Mouse (Mus musculus) spleen, adult 2 months (tissue): ENCODE results near the gene Inhbb. TPM values are rescaled to one million over a fixed set of nuclear protein-coding genes. Genes with fewer than 3 reads are reported as not detected.
A peak's percentile ranks its signal among the peaks of the same experiment; 100 is the strongest.

Experiments used
- DNase-seq, 2 experiments: peaks; one replicate each; pipeline versions ENCODE4 v3.0.0 to v3.0.0-alpha.2; 2012 to 2021; ENCODE audit warnings: low spot score in 2 of 2, low read depth in 1 of 2
- H3K27ac ChIP-seq: fragments of 200-500 bp; 2 replicates; pipeline ENCODE4 v1.5.1; 2012; ENCODE audit warnings: low read length, inconsistent platforms; ENCODE audit not compliant: insufficient read depth
- H3K27me3 ChIP-seq: fragments of 200-500 bp; 2 replicates; pipeline ENCODE4 v1.6.1; 2012; ENCODE audit warnings: mild to moderate bottlenecking, moderate library complexity, low read length, inconsistent platforms; ENCODE audit not compliant: control insufficient read depth, insufficient read depth
- H3K36me3 ChIP-seq: fragments of 200-500 bp; 2 replicates; pipeline ENCODE4 v1.6.1; 2012; ENCODE audit warnings: mild to moderate bottlenecking, low read length, inconsistent platforms; ENCODE audit not compliant: control insufficient read depth, insufficient read depth
- H3K4me1 ChIP-seq: fragments of 200-500 bp; 2 replicates; pipeline ENCODE4 v1.6.1; 2011; ENCODE audit warnings: inconsistent platforms; ENCODE audit not compliant: control insufficient read depth, insufficient read depth, insufficient read length
- H3K4me3 ChIP-seq: fragments of 200-500 bp; 2 replicates; pipeline ENCODE4 v1.5.1; 2011; ENCODE audit warnings: mild to moderate bottlenecking, inconsistent platforms; ENCODE audit not compliant: insufficient read depth, insufficient read length; ENCODE audit errors: extremely low read depth
- CTCF ChIP-seq: fragments of 200-500 bp; IDR thresholded peaks from 2 replicates; pipeline ENCODE4 v1.5.1; 2011; ENCODE audit warnings: mild to moderate bottlenecking, inconsistent platforms; ENCODE audit not compliant: insufficient read depth, insufficient read length, insufficient replicate concordance; ENCODE audit errors: extremely low read depth
- POLR2A ChIP-seq: fragments of 200-500 bp; IDR thresholded peaks from 2 replicates; pipeline ENCODE4 v1.6.1; 2011; ENCODE audit warnings: low read depth, low read length, inconsistent platforms
- WGBS: fragments of 180-500 bp; shearing (Covaris S2); methylation state at CpG from one replicate; pipeline ENCODE4 v1.1.7; 2018; 5-methylcytosine and 5-hydroxymethylcytosine counted together
- polyA plus RNA-seq: library from polyadenylated mRNA; depleted of rRNA; stranded (reverse); fragments of >200 nt; gene quantifications from 2 replicates; pipeline ENCODE4 v1.2.3, GENCODE M21; 2012; rRNA removed

The Inhbb gene
- polyA plus RNA-seq = 3.6 and 4.2 TPM in 2 replicates

DNA sequence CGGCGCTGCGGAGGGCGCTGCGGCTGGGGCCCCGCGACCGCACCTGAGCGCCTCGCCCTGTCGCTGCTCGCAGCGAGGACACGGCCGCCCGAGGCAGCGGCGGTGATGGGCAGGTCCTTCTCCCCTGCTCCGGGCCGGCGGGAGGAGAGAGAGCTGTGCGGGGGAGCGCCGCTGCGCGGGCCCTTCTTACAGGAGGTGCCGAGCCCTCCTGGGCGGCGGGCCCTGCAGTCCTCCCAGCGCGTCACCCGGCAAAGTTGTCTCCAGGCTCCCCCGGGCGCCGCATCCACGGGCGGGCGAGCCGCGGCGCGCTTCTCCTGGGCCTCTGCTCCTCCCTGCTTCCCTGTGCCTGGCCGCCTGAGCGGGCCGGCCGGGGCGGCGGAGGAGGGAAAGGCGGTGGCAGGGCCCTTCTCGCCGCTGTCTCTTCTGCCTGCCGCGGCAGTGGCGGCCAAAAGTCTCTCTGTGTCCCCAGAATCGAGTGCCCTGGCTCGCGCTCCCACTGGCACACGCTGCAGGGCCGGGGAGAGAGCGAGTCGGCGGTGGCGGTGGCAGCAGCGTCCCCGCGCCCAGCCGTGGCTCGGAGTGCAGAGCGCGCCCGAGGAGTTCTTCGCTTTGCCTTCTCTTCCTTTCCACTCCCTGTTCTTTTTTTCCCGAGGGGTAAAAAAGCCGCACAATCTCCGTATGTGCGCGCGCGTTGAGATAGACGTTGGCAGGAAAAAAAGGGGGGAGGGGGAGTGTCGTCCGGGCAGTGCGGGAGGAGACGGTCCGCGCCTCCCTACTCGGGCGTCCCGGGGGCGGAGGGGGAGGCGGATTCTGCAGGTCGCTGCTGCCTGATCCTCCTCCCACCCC lies at the start of gene Inhbb:
Gene Inhbb, minus strand, starts transcription at position 673 of the 846 bp plus-strand sequence.
- no peak within 1 kb of the TSS for H3K27ac ChIP-seq
- no peak for DNase-seq
- WGBS = 2% methylated on average over 79 of the region's 92 CpGs
- no peaks in the 10 kb centered on the region for H3K36me3 ChIP-seq
- H3K27me3 ChIP-seq = peaks cover 28% of the 10 kb centered on the region
- no peak for TF ChIP-seq CTCF
- no peak for TF ChIP-seq POLR2A
- peaks cover 6% of the 10 kb centered on the region; the same call in 1 of the 2 replicates for H3K4me1 ChIP-seq
- peak within 1 kb of the TSS; percentile 33 for H3K4me3 ChIP-seq

- peak in 1 of 2 experiments; percentile 45 for DNase-seq
- no peak; the same call in 1 of the 2 replicates for TF ChIP-seq CTCF
- no peak for TF ChIP-seq POLR2A
- H3K4me3 ChIP-seq = no peak overlapping the region
- no peaks in the 10 kb centered on the region for H3K36me3 ChIP-seq
- H3K27ac ChIP-seq = no peak overlapping the region
- no peaks in the 10 kb centered on the region for H3K4me1 ChIP-seq
- no peaks in the 10 kb centered on the region for H3K27me3 ChIP-seq
- WGBS = 52% methylated on average over 2 of the region's 2 CpGs
Observed at GRCm38 (mm10) chr1:119463386-119463785, 41.3 kb upstream of the Inhbb start.

DNA sequence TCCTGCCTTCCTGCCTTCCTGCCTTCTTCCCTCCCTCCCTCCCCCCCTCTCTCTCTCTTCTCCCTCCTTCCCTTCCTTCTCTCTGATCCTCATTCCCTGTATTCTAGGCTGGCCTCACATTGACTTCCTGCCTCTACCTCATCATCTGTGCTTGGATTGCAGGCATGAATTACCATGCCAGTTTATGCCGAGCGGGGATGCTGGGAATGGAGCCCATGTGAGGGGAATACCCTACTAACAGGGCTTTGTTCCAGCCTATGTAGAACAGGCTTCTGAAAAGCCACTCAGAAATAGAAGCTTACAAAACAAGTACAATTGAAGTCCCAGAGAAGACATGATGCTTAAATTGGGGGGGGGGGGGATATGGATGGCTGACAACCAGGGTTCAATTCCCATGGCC lies 38.0 kb upstream of the Inhbb start:
- Histone ChIP-seq H3K27ac (no peak overlapping the region), H3K4me3 (no peak overlapping the region), H3K36me3 (no peaks in the 10 kb centered on the region), H3K4me1 (peaks cover 4% of the 10 kb centered on the region; the same call in 1 of the 2 replicates), H3K27me3 (no peaks in the 10 kb centered on the region)
- TF ChIP-seq POLR2A = no peak
- no peak for TF ChIP-seq CTCF
- no peak for DNase-seq
- WGBS = 86% methylated on average over 2 of the region's 2 CpGs

DNA sequence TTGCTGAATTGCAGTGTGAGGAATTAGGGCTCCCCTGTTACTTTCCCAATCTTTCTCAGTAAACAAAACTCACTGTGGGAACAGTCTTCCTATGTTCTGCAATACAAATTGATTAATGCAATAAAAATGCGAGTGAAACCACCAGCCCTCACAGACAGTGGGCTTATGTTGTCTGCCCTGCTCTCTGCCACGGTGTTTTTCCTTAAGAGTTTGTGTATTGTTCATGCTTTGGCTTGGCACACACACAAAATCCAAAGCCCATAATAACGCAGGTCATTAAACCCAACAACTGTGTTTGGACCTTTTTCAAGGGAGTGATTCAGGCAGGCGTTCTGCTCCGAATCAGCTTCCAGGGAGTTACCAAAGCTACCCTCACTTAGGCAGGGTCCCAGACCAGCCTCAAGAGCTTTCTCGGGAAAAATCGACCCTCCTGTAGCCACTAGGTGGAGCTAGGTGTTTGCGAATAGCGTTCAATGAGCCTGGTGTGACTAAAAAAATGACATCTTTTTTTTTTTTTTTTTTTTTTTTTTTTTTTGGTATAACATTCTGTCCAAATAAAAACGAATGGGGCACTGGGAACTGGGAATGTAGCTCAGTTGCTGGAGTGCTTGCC lies 36.1 kb upstream of the Inhbb start:
- Histone ChIP-seq H3K27ac (no peak overlapping the region), H3K36me3 (no peaks in the 10 kb centered on the region), H3K27me3 (no peaks in the 10 kb centered on the region), H3K4me1 (peaks cover 4% of the 10 kb centered on the region; the same call in 1 of the 2 replicates), H3K4me3 (no peak overlapping the region)
- 15% methylated on average over 10 of the region's 10 CpGs for WGBS
- TF ChIP-seq CTCF (peak; percentile 49; the same call in 1 of the 2 replicates), POLR2A (no peak)
- peak in 1 of 2 experiments; percentile 46 for DNase-seq

DNA sequence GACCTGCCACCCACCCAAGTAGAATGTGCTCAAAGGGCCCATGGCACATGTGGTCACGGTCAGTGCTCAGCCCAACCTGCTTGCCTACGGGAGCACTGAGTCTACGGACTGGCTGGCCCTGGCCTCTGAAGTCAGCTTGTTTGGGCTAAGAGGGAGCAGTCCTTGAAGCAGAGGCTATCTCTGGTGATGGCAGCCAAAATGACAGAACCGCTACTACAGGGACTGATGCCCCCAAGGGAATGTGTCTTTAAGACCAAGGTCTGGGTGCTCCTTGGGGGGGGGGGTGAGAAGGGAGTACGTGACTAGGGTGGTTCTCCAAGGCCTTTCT lies 35.4 kb upstream of the Inhbb start:
- DNase-seq = no peak
- 40% methylated on average over 5 of the region's 5 CpGs for WGBS
- H3K4me1 ChIP-seq = peaks cover 4% of the 10 kb centered on the region; the same call in 1 of the 2 replicates
- no peaks in the 10 kb centered on the region for H3K36me3 ChIP-seq
- TF ChIP-seq CTCF (no peak), POLR2A (no peak)
- H3K27me3 ChIP-seq = no peaks in the 10 kb centered on the region
- H3K27ac ChIP-seq = no peak overlapping the region
- no peak overlapping the region; the same call in 1 of the 2 replicates for H3K4me3 ChIP-seq

DNA sequence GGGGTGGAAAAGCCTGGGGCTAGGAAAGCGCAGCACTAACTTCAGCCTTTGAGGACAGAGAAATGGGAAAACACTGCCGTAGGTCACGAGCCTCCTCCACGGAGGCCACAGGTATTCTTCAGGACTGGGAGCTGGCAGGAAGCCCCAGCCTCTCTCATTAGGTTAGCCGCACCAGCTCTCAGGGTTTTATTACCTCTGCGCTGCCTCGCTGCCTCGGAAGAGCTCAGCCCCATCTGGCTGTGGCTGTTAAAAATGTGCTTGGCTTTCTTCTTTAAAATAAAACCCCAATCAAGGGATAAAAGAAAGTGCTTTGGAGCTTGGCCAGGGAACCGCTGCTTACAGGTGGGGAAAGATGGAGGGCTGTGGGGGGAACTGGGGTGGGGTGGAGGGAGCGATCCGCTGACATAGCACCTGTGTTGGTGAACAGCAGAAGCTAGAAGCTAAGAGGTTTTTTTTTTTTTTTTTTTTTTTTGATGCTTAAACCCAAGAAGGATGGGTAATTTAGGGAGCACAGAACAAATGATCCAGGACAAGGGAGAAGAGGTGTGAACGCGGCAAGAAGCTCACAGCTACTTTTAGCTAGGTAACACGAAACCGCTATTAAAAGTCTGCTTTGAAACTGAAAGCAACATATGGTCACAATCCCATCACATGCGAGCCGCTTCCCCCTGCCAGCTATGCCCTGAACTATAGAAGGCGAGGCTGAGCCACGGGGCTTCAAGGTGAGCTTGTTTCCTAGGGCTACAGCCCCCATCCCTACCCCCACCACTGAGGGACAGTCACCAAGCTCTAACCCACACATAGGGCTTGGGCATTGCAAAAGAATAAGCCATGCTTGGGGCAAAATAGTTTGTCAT lies 34.9 kb upstream of the Inhbb start:
- Histone ChIP-seq H3K4me3 (peak overlapping the region; percentile 36; the same call in 1 of the 2 replicates), H3K36me3 (no peaks in the 10 kb centered on the region), H3K27me3 (no peaks in the 10 kb centered on the region), H3K27ac (no peak overlapping the region), H3K4me1 (peaks cover 4% of the 10 kb centered on the region; the same call in 1 of the 2 replicates)
- DNase-seq = no peak
- 13% methylated on average over 19 of the region's 19 CpGs for WGBS
- TF ChIP-seq CTCF (no peak), POLR2A (no peak)

- Histone ChIP-seq H3K36me3 (no peaks in the 10 kb centered on the region), H3K4me1 (peaks cover 4% of the 10 kb centered on the region; the same call in 1 of the 2 replicates), H3K27me3 (no peaks in the 10 kb centered on the region), H3K4me3 (no peak overlapping the region), H3K27ac (no peak overlapping the region)
- 73% methylated on average over 4 of the region's 4 CpGs for WGBS
- TF ChIP-seq POLR2A (no peak), CTCF (no peak)
- no peak for DNase-seq
Observed at GRCm38 (mm10) chr1:119453731-119454130, 31.7 kb upstream of the Inhbb start.
